Mouse (Mus musculus): Measurements from ENCODE around the gene Cck.

Cck gene

DNA sequence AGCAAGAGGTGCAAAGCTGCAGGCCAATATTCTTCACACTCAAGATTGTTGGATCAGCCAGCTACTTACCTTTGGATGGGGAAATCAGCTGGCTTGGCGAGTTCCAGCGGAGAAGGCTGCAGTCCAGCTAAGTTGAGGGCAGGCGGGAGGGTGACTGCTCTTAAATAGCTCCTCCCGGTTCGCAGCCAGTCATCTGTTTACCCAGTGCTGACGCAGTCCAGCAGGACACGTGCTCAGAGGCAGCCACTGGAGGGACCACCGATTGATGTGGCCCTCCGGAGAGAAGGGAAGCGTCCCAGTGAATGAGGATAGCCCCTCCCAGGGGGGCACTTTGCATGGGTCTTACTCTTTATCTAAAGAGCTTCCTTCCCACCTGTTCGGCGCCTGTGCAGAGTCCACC is at the start of gene Cck:
Gene Cck, minus strand, starts transcription at position 166 of the 400 bp plus-strand sequence.
- no peak for DNase-seq (ENCODE audit: low read depth, low spot score)

GRCm38 (mm10) chr9:121541530-121541929 is 46.0 kb upstream of the Cck start:
- DNase-seq (ENCODE audit: low read depth, low spot score), result no peak

DNA sequence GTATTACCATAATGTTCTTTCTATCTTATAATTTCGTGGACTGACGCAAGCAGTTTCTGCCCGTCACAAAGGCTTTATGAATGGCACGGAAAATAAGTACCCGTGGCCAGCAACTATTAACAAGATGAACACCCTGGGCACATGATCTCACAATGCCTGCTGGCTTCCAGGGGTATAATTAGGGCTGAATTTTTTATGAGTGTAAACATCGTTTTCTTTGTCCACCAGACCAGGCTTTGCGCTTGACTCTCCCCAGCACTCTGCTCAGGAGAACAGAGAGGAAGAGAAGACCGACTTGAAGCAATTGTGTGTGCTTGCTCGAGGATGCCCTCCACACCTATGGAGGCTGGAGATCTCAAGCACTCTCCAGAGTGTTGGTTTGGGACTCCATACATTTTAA is 37.1 kb upstream of the Cck start:
- DNase-seq (ENCODE audit: low read depth, low spot score), result no peak

DNA sequence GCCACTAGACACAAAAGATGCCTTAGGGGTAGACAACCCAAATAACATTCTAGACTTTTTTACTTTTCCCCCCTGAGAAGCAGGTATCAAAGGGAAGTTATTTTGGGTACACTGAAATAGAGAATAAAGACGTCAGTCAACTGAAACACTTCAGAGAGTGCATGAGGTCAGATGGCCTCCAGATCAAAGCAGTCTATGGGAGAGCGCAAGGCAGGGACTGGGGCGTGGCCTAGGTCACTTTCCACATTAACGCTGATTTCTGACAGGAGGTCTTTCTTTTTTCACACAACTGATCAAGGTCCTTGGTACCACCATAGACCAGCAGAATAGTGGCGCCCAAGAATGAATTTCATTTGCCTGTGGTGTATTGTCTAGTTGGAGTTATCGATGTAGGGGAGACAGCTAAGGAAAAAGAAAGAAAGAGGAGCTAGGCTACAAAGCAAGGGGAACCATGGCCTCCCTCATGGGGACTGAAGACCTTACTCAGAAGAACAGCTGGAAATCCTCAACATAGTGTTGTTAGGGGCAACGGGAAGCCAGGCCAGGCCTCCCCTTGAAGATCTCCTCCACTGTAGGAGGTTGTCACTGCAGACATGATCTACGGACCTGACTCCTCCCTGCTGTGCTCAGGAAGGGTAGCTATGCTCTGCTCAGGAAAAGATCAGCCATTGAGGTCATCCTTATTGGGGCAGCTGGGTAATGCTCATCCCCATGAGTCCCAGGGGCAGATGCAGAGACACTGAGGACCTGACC is 33.3 kb upstream of the Cck start:
- peak; percentile 8 for DNase-seq (ENCODE audit: low read depth, low spot score)

GRCm38 (mm10) chr9:121526171-121526570 is 30.7 kb upstream of the Cck start:
- no peak for DNase-seq (ENCODE audit: low read depth, low spot score)

DNA sequence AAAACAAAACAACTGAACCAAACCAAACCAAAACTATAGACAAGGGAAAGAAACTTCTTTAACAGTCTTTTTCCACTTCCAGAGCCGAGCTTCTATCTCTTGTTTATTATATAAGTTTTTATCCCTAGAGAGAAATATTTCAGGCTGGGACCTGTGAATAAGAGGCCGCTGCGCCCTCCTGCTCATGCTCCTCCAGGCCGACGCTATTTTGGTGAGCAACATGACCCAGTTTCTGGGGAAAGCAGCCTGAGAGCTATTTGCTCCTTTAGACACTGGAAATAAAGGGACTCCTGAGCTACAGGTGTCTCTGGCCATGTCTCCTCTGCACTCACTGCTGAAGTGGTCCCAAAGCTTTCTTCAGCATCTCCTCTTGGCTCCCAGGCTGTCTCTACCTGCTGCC is 24.6 kb upstream of the Cck start:
- DNase-seq (ENCODE audit: low read depth, low spot score), result no peak

DNA sequence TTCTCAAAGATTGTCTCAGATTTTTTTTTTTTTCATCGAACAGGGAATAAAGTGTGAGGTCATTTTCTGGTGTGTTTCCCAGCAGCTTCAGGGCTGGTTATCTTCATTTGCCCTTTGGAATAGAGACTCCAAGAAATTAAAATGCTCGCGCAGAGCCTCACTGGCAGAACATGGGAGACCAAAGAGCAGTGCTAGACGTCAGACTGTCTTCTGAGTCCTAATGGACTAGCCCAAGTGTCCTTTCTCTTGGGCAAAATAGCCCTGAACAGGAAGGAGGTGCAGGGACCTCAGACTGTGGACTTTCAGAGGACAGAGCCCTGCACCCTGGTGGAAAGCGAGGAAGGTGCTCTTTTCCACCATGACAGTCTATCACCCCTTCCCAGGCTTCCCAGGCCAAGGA is 19.0 kb upstream of the Cck start:
- no peak for DNase-seq (ENCODE audit: low read depth, low spot score)

- no peak for DNase-seq (ENCODE audit: low read depth, low spot score)
Measured at GRCm38 (mm10) chr9:121511911-121512310, 16.4 kb upstream of the Cck start.

- DNase-seq (ENCODE audit: low read depth, low spot score), result no peak
Measured at GRCm38 (mm10) chr9:121506478-121507180, 11.1 kb upstream of the Cck start.

GRCm38 (mm10) chr9:121505346-121505745 is 9.9 kb upstream of the Cck start:
- no peak for DNase-seq (ENCODE audit: low read depth, low spot score)

DNA sequence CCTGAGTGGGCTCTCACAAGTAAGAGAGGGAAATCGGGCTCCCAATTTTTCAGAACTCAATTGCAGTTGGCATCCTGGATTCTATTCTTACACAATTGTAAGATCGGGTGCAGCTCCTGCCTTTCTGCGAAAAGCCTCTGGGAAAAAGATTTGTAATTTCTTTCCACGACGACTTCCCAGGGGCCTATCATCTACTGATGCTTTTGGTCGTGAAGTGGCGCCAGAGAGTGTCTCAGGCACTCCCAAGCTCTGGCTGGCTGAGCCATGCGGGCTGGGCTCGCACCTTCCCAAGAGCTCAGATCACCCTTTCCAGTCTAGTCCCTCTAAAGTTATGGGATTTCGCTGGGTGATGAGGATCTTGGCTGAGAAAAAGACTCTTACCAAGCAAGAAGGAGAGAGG is 608 bp upstream of the Cck start:
- no peak for DNase-seq (ENCODE audit: low read depth, low spot score)

DNA sequence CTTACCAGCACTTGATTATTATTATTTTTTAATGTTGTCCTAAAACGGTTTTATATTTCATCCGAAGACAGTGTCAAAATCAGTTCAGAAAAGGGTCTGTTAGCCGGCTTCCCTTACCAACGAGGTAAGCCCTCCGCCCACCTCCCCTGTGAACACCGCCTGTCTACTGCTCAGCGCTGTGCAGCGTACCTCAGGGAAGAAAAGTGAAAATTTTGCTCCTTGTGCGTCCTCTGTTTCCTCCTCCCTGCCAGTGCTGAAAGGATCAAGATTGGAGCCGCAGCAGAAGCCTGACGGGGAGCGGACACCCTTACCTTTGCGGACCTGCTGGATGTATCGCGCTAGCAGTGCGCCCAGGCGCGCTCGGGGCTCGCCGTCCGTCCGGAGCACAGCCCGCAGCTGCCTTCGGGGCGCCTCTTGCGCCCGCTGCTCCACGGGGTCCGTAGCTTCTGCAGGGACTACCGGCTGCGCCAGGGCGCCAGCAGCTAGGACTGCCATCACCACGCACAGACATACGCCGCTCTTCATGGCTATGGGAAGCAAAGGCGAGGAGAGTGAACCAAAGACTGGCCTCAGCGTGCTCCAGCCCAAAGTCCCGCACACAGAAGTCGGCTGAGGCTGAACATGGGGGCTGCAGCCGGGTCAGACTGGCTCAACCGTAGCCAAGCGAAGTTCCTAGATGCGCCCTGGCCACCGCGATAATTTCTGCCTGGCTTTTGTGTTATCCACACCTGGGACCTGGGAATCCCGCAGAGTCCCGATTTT is 1.3 kb downstream of the Cck start:
- DNase-seq (ENCODE audit: low read depth, low spot score), result peak; percentile 50

DNA sequence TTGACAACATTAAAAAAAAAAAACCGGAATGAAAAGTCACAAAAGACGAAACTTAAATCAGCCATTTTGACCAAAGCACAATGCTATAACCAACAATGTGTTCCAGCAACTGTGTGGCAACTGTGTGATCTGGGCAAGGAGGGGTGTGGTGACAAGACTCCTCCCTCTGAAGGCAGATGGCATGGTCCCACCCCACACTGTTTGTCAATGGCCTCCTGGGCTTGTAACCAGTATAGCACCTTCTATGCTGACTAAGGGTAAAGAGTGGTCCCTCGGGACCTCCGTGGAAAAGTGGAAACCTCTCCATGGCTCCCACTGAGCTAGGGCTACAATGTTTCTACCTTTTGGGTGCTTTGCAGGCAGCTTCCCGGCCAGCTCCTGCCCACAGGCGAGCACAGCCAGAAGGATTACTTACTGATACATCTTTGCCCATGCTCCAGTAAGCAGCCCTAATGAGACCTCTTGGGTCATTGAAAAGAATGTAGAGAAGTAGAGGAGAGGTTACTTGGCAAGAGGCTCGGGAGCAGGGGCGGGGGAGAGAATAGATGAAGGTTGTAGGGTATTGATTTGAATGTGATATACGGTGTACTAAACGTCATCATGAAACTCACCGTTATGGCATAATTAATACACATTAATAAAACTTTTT is 3.8 kb downstream of the Cck start:
- no peak for DNase-seq (ENCODE audit: low read depth, low spot score)

- no peak for DNase-seq (ENCODE audit: low read depth, low spot score)
Measured at GRCm38 (mm10) chr9:121487216-121487615, 8.3 kb downstream of the Cck start.

GRCm38 (mm10) chr9:121479453-121479852 is 16.0 kb downstream of the Cck start:
- DNase-seq (ENCODE audit: low read depth, low spot score), result peak; percentile 82

DNA sequence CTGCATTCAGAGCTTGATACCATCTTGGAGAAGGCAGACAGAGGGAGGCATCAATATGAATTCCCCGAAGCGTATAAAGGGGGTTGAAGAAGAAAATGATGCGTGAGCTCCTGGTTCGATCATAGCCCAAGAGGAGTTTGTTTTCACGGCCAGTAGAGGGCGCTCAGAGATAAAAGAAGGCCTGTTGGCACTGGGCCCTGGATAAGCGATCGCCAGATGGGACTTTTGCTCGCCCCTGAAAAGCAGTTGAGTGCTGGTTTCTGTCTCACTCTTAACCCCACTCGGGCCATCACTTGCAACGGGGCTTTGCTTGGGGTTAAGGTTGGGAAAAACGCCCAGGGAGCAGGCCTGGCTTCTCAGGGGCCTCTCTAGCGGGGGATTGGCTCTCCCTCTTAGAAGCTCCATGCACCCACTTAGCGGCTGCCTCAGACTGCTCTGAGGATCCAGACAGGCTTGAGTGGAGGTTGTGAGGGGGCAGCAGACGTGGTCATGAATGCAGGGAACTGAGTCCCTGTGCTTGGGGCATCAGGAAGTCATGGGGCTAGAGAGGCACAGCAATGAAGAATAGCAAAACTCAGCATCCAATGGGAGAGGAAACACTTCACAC is 18.1 kb downstream of the Cck start:
- peak; percentile 79 for DNase-seq (ENCODE audit: low read depth, low spot score)

- DNase-seq (ENCODE audit: low read depth, low spot score), result no peak
Measured at GRCm38 (mm10) chr9:121475488-121476452, 19.7 kb downstream of the Cck start.

DNA sequence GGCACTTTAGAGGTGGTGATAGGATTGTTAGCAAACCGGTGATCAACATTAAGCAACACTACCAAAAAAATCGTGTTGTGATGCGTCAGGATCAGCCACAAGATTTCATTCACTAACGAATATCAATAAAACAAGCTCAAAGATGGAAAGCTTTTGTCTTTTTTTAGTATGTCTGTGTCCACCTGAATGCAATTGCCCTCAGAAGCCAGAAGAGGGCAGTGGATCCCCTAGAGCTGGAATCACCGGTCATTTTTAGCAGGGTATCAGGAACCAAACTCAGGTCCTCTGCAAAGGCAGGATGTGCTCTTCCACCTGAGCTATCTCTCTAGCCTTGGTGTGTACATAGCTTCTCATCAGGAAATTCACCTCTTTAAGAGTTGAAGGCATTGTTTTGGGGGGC is 20.7 kb downstream of the Cck start:
- peak; percentile 49 for DNase-seq (ENCODE audit: low read depth, low spot score)

- DNase-seq (ENCODE audit: low read depth, low spot score), result no peak
Measured at GRCm38 (mm10) chr9:121469711-121470110, 25.8 kb downstream of the Cck start.

- DNase-seq (ENCODE audit: low read depth, low spot score), result no peak
Measured at GRCm38 (mm10) chr9:121467460-121467859, 28.0 kb downstream of the Cck start.
